Mouse (Mus musculus) megakaryocyte progenitor cell, adult 5-6 weeks (primary cell): Measurements from ENCODE around the gene Esrp2. TPM values are rescaled to one million over a fixed set of nuclear protein-coding genes. Genes with fewer than 3 reads are reported as not detected.

ENCODE experiments used
- ATAC-seq: replicated peaks from 2 replicates; pipeline ENCODE4 v1.8.0; 2016; ENCODE audit warnings: mild to moderate bottlenecking, moderate TSS enrichment, inconsistent platforms; ENCODE audit not compliant: poor library complexity
- total RNA-seq, 2 experiments: library from RNA; stranded (forward) in 1 of 2; stranded (reverse) in 1 of 2; fragments of 157-497, 149-512 nt in 1 of 2; fragments of 200-1000 nt in 1 of 2; gene quantifications; 2 replicates each; pipeline versions ENCODE4 v1.2.3 to v1.2.4; 2015 to 2017

Gene Esrp2
- total RNA-seq, 2 experiments from 2014 or later, result not detected

- ATAC-seq, result no peak
Measured at GRCm38 (mm10) chr8:106149025-106149424, 12.3 kb upstream of the Esrp2 start.

GRCm38 (mm10) chr8:106147868-106148565 is 11.2 kb upstream of the Esrp2 start:
- no peak for ATAC-seq

GRCm38 (mm10) chr8:106146014-106146413 is 9.2 kb upstream of the Esrp2 start:
- ATAC-seq, result 0 out of 2 replicates have a peak, but pooled peaks have one; percentile 20

- ATAC-seq, result no peak
Measured at GRCm38 (mm10) chr8:106145331-106145730, 8.6 kb upstream of the Esrp2 start.

- peak; percentile 91 for ATAC-seq
Measured at GRCm38 (mm10) chr8:106140769-106141168, 4.0 kb upstream of the Esrp2 start.

GRCm38 (mm10) chr8:106140191-106140590 is 3.4 kb upstream of the Esrp2 start:
- ATAC-seq, result no peak

- ATAC-seq, result no peak
Measured at GRCm38 (mm10) chr8:106138616-106139015, 1.8 kb upstream of the Esrp2 start.

- 0 out of 2 replicates have a peak, but pooled peaks have one; percentile 29 for ATAC-seq
Measured at GRCm38 (mm10) chr8:106137906-106138477, 1.2 kb upstream of the Esrp2 start.

- no peak for ATAC-seq
Measured at GRCm38 (mm10) chr8:106137218-106137905, 588 bp upstream of the Esrp2 start.

GRCm38 (mm10) chr8:106135672-106136071 is 1.1 kb downstream of the Esrp2 start:
- ATAC-seq, result no peak

GRCm38 (mm10) chr8:106134751-106135571 is 1.8 kb downstream of the Esrp2 start:
- ATAC-seq, result no peak

- no peak for ATAC-seq
Measured at GRCm38 (mm10) chr8:106133946-106134345, 2.8 kb downstream of the Esrp2 start.

GRCm38 (mm10) chr8:106133526-106133925 is 3.2 kb downstream of the Esrp2 start:
- ATAC-seq, result no peak

- no peak for ATAC-seq
Measured at GRCm38 (mm10) chr8:106132356-106132755, 4.4 kb downstream of the Esrp2 start.

GRCm38 (mm10) chr8:106131488-106132222 is 5.1 kb downstream of the Esrp2 start:
- peak; percentile 59 for ATAC-seq

GRCm38 (mm10) chr8:106131021-106131420 is 5.8 kb downstream of the Esrp2 start:
- ATAC-seq, result no peak

- no peak for ATAC-seq
Measured at GRCm38 (mm10) chr8:106130505-106130904, 6.3 kb downstream of the Esrp2 start.

GRCm38 (mm10) chr8:106129997-106130396 is 6.8 kb downstream of the Esrp2 start:
- ATAC-seq, result no peak

GRCm38 (mm10) chr8:106129232-106129930 is 7.4 kb downstream of the Esrp2 start:
- no peak for ATAC-seq

GRCm38 (mm10) chr8:106127882-106128410 is 8.8 kb downstream of the Esrp2 start:
- ATAC-seq, result no peak
